Mouse (Mus musculus): Measurements from ENCODE around the gene Irf8.

DNA sequence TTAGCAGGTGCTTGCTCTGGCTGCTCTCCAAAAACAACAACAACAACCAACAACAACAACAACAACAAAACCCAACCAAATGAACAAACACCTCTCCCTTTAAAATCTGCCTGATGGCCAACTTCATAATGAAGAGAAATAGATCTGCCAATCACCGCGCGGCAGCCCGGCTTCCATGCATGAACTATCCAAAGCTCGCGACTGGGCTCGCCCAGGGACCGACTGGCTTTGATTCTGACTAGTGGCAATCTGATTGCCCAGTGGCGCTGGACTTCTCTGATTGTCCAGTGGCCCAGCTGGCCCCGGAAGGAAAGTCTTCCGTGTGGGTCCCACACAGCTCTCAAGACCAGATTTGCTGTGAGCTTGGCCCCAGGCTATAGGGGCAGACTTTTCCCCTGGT lies 328 bp downstream of the Irf8 start:
- TF ChIP-seq GATA1 (IDR thresholded peaks at IDR 0.05; ENCODE audit: low read length) (no peak), TAL1 (IDR thresholded peaks at IDR 0.05; ENCODE audit: low read length) (no peak)
